Mouse (Mus musculus) ES-Bruce4 (cell line): ENCODE data around the gene Agpat1. TPM values are rescaled to one million over a fixed set of nuclear protein-coding genes. Genes with fewer than 3 reads are reported as not detected.

ENCODE experiments used
- H3K27ac ChIP-seq: 2 replicates; pipeline ENCODE4 v1.5.1; 2012; ENCODE audit warnings: low read length, inconsistent platforms; ENCODE audit not compliant: insufficient read depth
- H3K27me3 ChIP-seq: 2 replicates; pipeline ENCODE4 v1.6.1; 2012; ENCODE audit warnings: mild to moderate bottlenecking, low read length, inconsistent platforms; ENCODE audit not compliant: control insufficient read depth, poor library complexity, insufficient read depth, severe bottlenecking
- H3K36me3 ChIP-seq: 2 replicates; pipeline ENCODE4 v1.6.1; 2012; ENCODE audit warnings: inconsistent platforms, mild to moderate bottlenecking, low read length, moderate library complexity; ENCODE audit not compliant: control insufficient read depth, poor library complexity, insufficient read depth, severe bottlenecking
- H3K4me1 ChIP-seq: one replicate; pipeline ENCODE4 v1.8.1; 2011; ENCODE audit warnings: low read length; ENCODE audit not compliant: control insufficient read depth, insufficient read depth
- H3K4me3 ChIP-seq: 2 replicates; pipeline ENCODE4 v1.5.1; 2011; ENCODE audit warnings: low read depth, mild to moderate bottlenecking, low read length
- H3K9ac ChIP-seq: 2 replicates; pipeline ENCODE4 v1.6.1; 2012; ENCODE audit warnings: low read depth, mild to moderate bottlenecking, inconsistent platforms; ENCODE audit not compliant: poor library complexity, severe bottlenecking
- H3K9me3 ChIP-seq: replicated peaks from 2 replicates; pipeline ENCODE4 v1.6.1; 2012; ENCODE audit warnings: mild to moderate bottlenecking, low read length, inconsistent platforms; ENCODE audit not compliant: control insufficient read depth, poor library complexity, insufficient read depth, severe bottlenecking
- CTCF ChIP-seq: IDR thresholded peaks from one replicate; pipeline ENCODE4 v1.8.1; 2011; ENCODE audit warnings: low read depth, low read length
- EP300 ChIP-seq: IDR thresholded peaks from 2 replicates; pipeline ENCODE4 v1.6.1; 2011; ENCODE audit warnings: low read depth, low read length; ENCODE audit not compliant: insufficient read depth
- POLR2A ChIP-seq: IDR thresholded peaks from one replicate; pipeline ENCODE4 v1.8.1; 2011; ENCODE audit warnings: low read length; ENCODE audit not compliant: insufficient read depth
- polyA plus RNA-seq: library from polyadenylated mRNA; stranded (reverse); fragments of >200 nt; gene quantifications from 2 replicates; pipeline ENCODE4 v1.2.4, GENCODE M21; 2011; ENCODE audit warnings: low read depth; ENCODE audit not compliant: missing spikeins, insufficient read depth, insufficient read length

Agpat1 gene
- polyA plus RNA-seq, 1 experiment = 66.8 TPM

- Histone ChIP-seq H3K9ac (no peak overlapping the region), H3K27me3 (no peaks in the 10 kb centered on the region), H3K4me1 (no peaks in the 10 kb centered on the region), H3K9me3 (no peaks in the 10 kb centered on the region), H3K36me3 (peaks cover 5% of the 10 kb centered on the region; the same call in 1 of the 2 replicates), H3K27ac (no peak overlapping the region), H3K4me3 (no peak overlapping the region)
- no peak for TF ChIP-seq EP300
- no peak for TF ChIP-seq POLR2A
These were observed 51.5 kb downstream of the Agpat1 start for GRCm38 (mm10) chr17:34655581-34655991.

GRCm38 (mm10) chr17:34656666-34657065, 52.6 kb downstream of the Agpat1 start:
- H3K4me1 ChIP-seq = no peaks in the 10 kb centered on the region
- TF ChIP-seq CTCF (no peak), EP300 (no peak), POLR2A (no peak)
- no peak overlapping the region for H3K4me3 ChIP-seq
- H3K36me3 ChIP-seq = peaks cover 5% of the 10 kb centered on the region; the same call in 1 of the 2 replicates
- no peaks in the 10 kb centered on the region for H3K27me3 ChIP-seq
- H3K9me3 ChIP-seq = no peaks in the 10 kb centered on the region
- no peak overlapping the region for H3K27ac ChIP-seq
- no peak overlapping the region for H3K9ac ChIP-seq

GRCm38 (mm10) chr17:34657271-34657670, 53.2 kb downstream of the Agpat1 start:
- Histone ChIP-seq H3K4me3 (no peak overlapping the region), H3K9ac (no peak overlapping the region), H3K36me3 (0 out of 2 replicates have a peak, but pooled peaks cover 5% of the 10 kb centered on the region), H3K27me3 (no peaks in the 10 kb centered on the region), H3K4me1 (no peaks in the 10 kb centered on the region), H3K27ac (no peak overlapping the region), H3K9me3 (no peaks in the 10 kb centered on the region)
- TF ChIP-seq CTCF = no peak
- no peak for TF ChIP-seq EP300
- TF ChIP-seq POLR2A = no peak

- Histone ChIP-seq H3K4me3 (no peak overlapping the region), H3K9ac (no peak overlapping the region)
- TF ChIP-seq POLR2A (no peak), CTCF (no peak), EP300 (no peak)
These were observed 54.1 kb downstream of the Agpat1 start for GRCm38 (mm10) chr17:34658145-34658544.

GRCm38 (mm10) chr17:34658591-34658990, 54.5 kb downstream of the Agpat1 start:
- Histone ChIP-seq H3K36me3 (0 out of 2 replicates have a peak, but pooled peaks cover 2% of the 10 kb centered on the region), H3K9ac (no peak overlapping the region), H3K27me3 (no peaks in the 10 kb centered on the region), H3K4me3 (no peak overlapping the region), H3K9me3 (no peaks in the 10 kb centered on the region), H3K27ac (no peak overlapping the region), H3K4me1 (no peaks in the 10 kb centered on the region)
- no peak for TF ChIP-seq CTCF
- no peak for TF ChIP-seq POLR2A
- TF ChIP-seq EP300 = no peak

More at GRCm38 (mm10) chr17:34658145-34658544, 54.1 kb downstream of the Agpat1 start:
- no peak overlapping the region for H3K27ac ChIP-seq
- no peaks in the 10 kb centered on the region for H3K27me3 ChIP-seq
- H3K9me3 ChIP-seq = no peaks in the 10 kb centered on the region
- no peaks in the 10 kb centered on the region for H3K4me1 ChIP-seq
- 0 out of 2 replicates have a peak, but pooled peaks cover 5% of the 10 kb centered on the region for H3K36me3 ChIP-seq

GRCm38 (mm10) chr17:34659181-34659896, 55.3 kb downstream of the Agpat1 start:
- H3K27me3 ChIP-seq = no peaks in the 10 kb centered on the region
- no peak for TF ChIP-seq EP300
- no peaks in the 10 kb centered on the region for H3K9me3 ChIP-seq
- no peaks in the 10 kb centered on the region for H3K4me1 ChIP-seq
- H3K36me3 ChIP-seq = no peaks in the 10 kb centered on the region
- no peak overlapping the region for H3K27ac ChIP-seq
- H3K9ac ChIP-seq = no peak overlapping the region
- H3K4me3 ChIP-seq = no peak overlapping the region
